Mouse (Mus musculus) right cerebral cortex, postnatal 10 days (tissue): ENCODE results near the gene Tbc1d23.
A peak's percentile ranks its signal among the peaks of the same experiment; 100 is the strongest.
"Not testable (repeated sequence)": the region's sequence is repeated elsewhere in the genome, so short reads cannot be mapped to it uniquely, and the experiment has no call there.

ENCODE experiments used
- DNase-seq, 2 experiments: peaks; one replicate each; pipeline ENCODE4 v3.0.0; 2021; ENCODE audit warnings: low spot score in 2 of 2

The Tbc1d23 gene

GRCm38 (mm10) chr16:57215957-57216356, 15.3 kb downstream of the Tbc1d23 start:
- DNase-seq: no peak

GRCm38 (mm10) chr16:57211037-57211436, 20.3 kb downstream of the Tbc1d23 start:
- DNase-seq: no peak

DNA sequence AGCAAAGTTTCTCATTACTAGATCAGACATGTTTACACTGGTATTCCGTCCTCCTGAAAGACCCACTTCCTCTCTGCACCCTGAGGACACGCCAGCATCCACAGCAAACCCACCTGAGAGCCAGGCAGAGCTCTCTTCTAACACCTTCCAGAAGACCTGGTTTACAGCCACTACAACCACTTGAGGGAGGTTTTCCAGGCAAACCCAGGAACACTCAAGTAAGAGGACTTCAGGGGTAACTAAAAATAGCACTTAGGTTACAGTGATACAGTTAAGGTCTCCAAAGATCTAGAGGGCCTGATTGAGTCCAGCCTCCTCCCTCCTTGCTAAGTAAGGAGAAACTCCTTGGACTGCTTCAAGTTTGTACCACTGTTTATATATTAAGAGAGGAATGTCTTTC, 23.0 kb downstream of the Tbc1d23 start:
- DNase-seq: no peak

DNA sequence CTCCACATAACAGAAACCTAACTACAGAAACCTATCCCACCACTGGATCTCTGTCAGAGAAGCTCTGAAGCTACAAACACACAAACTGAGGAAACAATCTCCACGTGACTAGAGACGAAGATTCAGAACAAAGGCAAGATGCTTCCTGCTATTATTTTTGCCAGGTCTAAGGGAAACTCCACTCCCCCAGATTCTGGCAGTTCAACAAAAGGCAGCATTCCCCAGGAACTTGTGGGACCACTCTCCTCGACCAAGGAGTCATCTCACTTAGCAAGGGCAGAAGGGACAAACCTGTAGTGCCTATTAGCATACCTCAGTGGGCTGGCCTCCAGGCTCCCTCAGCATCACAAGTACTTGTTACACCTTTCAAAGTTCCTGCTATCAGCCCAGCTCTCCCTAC, 34.0 kb downstream of the Tbc1d23 start:
- DNase-seq: no peak

DNA sequence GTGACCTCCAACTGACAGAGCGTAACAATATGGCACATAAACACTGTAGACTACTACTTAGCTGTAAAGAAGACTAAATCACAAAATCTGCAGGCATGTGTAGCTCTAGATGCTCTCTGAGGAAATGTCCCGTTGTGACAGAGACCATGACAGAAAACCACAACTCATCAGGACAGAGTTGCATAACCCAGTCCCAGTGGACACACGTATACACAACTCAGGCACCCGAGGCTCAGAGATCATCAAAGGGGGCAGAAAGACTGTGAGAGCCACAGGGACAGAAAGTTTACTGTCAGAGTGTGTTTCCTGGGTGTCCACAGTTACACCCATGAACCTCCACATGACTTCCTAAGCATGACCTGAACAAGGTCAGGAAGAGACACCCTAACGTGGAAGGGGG, 34.7 kb downstream of the Tbc1d23 start:
- DNase-seq: no peak

- no peak for DNase-seq
Observed at GRCm38 (mm10) chr16:57191214-57191613, 40.1 kb downstream of the Tbc1d23 start.

DNA sequence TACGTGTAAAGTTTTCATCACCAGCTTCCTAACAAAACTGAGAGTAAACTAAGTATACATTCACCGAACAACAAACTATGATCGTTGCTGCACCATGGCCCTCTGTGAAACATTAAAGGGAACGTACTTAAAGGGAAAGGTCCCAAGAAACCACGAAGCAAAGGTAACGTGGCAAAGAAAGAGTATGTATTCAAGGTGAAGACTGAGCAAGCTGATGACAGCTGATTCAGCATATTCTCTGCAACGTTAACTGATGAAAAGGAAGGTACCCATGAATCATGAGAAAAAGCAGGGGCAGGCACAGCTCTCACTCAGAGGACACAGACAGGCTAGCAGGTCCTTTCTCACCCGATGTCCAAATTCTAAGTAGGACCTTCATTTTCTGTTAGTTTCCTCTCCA, 40.9 kb downstream of the Tbc1d23 start:
- DNase-seq: no peak

- no peak for DNase-seq
Observed at GRCm38 (mm10) chr16:57189493-57189892, 41.8 kb downstream of the Tbc1d23 start.

DNA sequence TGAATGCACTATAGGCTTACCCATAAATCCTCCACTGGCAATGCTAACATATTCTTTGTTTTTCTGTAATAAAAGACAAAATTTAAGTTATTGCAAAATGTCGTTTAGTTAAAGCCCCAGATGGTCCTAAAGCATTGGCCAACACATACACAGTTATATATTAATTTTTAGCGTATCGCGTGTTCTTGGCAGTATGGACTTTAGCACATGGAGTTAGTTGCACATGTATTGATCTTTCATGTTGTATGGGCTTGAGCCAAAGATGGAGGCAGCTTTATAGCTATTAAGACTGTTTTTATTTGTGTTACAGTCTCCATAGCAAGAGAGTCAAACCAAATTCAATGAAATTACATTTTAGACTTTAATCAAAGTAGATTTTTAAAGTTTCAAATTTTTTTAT, 44.7 kb downstream of the Tbc1d23 start:
- no peak for DNase-seq

DNA sequence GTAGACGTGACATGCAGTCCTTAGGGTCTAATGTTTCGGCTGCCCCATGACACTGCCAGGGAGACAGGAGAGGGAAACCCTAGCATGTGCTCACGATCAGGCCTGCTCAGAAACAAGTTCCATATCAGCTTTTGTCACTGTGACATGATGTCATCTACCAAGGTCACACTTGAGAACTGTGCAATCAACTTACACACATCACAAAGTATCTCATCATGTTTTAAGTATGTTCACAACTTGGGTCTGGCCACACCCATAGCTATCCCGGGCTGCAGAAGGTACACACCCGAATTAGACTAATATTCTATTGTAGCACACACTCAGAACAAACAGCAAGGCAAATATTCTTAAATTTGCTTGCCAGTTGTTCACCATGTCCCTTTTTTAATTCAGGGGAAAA, 49.3 kb downstream of the Tbc1d23 start:
- no peak for DNase-seq

DNA sequence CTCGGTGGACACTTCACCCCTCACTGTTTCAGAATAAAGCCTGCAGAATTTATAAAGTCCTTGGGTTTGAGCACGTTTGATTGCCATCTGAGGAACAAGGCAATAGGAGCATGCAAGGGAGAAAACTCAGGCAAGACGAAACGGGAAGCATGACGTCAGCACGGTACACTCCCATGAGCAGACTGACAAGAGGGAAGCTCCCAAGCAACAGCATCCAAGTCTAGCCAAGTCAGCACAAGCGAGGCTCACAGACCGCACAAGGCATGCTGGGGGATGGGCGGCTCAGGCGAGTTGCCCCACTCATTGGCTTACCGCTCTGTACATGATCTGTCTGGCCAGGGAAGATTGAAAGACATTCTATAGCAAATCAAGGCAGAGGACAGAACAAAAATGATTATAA, 50.1 kb downstream of the Tbc1d23 start:
- peak; percentile 70 to 79 for DNase-seq

DNA sequence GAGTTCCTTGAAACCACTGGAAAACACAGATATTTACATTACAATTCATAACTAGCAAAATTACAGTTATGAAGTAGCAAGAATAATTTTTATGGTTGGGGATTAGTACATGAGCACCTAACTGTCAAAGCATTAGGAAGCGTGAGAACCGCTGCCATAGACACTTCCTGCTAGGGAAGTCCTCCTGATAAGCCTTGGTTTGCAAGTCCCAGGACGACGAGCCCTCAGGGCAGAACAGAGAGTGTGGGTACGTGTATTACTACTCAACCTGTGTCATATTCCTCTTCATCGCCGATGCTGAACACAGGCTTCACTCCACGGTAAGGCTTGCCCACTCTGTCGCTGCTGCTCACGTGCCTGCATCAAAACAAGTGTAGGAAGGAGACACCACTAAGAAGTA, 53.6 kb downstream of the Tbc1d23 start:
- no peak for DNase-seq

GRCm38 (mm10) chr16:57177254-57177653, 54.0 kb downstream of the Tbc1d23 start:
- peak; percentile 50 to 61 for DNase-seq

DNA sequence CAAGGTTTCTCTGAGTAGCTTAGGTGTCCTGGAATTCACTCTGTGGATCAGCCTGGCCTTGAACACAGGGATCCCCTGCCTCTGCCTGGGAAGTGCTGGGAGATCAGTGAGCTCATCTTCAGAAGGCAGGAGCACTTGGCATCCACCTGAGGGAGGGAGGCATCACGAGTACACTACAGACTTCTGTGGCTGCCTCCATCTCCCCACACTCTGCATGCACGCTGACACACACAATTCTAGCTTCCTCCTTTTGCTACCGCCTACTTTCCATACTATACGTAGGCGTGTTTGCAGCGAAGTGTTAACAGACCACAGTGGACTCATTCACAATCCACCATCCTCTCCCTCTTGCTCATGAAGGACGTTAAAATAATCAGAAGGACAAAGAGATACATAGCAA, 55.0 kb downstream of the Tbc1d23 start:
- peak; percentile 42 to 59 for DNase-seq

DNA sequence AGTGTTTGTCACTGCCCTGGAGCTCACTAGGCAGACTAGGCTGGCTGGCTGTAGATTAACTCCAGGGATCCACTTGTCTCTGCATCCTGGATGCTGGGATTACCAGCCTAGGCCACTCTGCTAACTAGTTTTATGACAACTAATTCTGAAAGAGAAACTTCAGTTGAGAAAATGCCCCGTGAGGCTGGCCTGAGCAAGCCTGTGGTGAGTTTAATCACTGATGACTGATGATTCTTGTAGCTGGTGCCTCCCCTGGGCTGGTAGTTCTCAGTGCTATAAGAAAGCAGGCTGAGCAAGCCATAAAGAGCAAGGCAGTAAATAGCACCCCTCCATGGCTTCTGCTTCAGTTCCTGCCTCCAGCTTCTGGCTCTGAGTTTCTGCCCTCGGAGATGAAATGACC, 55.6 kb downstream of the Tbc1d23 start:
- no peak for DNase-seq

DNA sequence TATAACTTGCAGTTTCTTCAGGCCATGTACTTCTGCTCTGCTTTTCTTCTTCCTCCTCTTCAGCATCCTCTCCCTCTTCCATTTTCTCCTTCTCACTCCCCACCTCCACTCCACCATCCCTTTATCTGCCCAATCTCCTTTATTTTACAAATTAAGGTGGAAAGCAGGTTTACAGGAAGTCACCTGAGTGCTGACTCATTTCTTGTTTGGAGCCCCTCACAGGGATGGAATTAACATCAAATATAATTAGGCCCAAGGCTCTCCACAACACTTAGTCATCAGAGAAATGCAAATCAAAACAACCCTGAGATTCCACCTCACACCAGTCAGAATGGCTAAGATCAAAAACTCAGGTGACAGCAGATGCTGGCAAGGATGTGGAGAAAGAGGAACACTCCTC, 56.8 kb downstream of the Tbc1d23 start:
- DNase-seq: not testable (repeated sequence)

DNA sequence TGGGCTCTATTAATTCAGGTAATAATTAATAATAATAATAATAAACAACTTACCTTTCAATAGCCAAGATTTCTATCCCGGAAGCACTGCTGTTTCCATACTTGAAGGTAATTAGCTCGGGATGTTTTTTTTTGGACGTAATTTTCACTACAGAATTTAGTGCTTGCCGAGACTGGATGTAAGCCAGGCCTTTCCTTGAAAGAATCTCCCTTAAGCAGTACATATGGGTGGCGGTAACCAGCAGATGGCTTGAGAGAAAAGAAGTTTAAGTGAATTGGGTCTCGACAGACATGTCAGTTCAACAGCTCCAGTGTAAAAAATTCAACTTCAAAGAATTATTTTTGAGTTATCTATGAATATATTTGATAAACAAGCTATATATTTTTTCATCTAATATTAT, 59.7 kb downstream of the Tbc1d23 start:
- DNase-seq: peak; percentile 67 to 70

DNA sequence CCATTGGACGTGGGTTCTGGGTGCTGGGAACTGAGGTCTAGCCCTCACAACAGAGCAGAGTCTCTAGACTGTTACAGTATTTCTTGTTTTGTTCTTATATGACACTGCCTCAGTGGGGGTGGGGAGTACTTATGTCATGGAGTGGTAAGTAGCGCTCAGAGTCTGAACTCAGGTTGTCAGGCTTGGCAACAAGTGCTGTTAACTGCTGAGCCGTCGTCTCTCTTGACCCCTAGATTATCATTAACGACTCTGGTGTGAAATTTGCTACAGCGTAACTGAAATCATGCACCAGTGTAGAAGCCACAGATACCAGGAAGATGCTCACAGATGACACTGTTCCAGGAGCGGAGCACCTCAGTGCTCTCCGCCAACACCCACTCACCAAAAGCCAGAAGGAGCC, 60.1 kb downstream of the Tbc1d23 start:
- DNase-seq: no peak

DNA sequence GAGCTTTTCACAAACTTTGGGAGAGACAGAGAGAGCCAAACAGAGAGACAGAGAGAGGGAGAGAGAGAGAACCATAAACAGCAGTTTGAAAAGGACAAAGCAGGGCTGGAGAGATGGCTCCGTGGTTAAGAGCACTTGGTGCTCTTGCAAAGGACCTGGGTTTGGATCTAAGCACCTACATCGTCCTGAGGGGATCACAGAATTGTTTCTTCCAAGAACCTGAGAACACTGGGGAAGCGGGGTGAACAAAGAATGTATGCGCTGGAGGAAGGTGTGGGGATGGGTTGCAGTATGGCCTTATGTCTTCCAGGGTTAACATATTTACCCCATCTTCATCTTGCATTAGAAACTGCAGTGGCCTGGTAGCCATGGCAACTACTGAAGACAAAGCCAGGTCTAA, 63.1 kb downstream of the Tbc1d23 start:
- no peak for DNase-seq

- no peak for DNase-seq
Observed at GRCm38 (mm10) chr16:57167514-57167912, 63.8 kb downstream of the Tbc1d23 start.

DNA sequence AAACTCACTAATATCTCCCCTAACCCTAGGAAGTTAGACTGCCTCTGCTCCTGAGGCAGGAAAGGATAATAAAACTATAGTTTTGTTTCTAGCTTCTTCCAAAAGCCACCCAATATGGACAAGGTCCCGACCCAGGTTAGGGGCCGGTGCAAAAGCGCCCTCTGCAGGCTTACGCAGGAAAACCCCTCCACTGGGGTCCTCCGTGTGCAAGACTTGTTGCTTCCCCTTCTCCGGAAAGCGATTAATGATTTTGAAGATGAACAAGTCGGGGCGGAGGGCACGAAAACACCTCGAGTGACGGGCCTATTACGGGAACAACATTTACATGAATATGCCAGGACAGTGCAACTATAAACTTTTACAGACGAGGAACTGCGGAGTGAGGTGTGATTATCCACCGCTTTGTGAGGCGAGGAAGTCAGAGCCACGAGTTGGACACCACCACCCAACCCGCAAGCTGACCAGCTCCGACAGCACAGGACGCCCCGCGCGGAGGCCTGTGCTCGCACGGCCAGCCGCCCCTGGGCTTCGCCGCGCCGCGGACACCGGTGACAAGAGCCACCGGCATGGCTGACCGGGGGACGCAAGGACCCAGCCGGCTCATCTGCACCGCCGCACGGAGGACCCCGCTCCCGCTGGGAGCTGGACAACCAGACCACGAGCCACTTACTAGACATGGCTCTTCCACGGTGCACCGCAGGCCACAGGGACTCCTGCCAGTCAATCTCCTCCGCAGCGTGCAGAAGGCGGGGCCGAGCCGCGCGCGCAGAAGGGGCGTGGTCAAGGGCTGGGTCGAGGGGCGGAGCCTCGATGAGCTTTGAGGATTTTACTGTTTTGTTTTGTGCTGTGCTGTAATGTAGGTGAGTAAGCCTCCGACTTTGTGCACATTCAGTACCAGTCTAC, 64.4 kb downstream of the Tbc1d23 start, which contains the start of gene Nit2:
Gene Nit2, minus strand, starts transcription at position 731 of the 903 bp plus-strand sequence.
- DNase-seq: peak; percentile 94 to 95

- DNase-seq: no peak
Observed at GRCm38 (mm10) chr16:57166086-57166485, 65.2 kb downstream of the Tbc1d23 start.

GRCm38 (mm10) chr16:57165157-57165556, 66.1 kb downstream of the Tbc1d23 start:
- no peak for DNase-seq

GRCm38 (mm10) chr16:57163694-57164093, 67.6 kb downstream of the Tbc1d23 start:
- DNase-seq: no peak
